Mouse (Mus musculus): ENCODE results near the gene Fbxl17. TPM values are rescaled to one million over a fixed set of nuclear protein-coding genes. Genes with fewer than 3 reads are reported as not detected.

Gene Fbxl17
- polyA plus RNA-seq, 1 experiment from 2014 or later: 3.7 TPM

DNA sequence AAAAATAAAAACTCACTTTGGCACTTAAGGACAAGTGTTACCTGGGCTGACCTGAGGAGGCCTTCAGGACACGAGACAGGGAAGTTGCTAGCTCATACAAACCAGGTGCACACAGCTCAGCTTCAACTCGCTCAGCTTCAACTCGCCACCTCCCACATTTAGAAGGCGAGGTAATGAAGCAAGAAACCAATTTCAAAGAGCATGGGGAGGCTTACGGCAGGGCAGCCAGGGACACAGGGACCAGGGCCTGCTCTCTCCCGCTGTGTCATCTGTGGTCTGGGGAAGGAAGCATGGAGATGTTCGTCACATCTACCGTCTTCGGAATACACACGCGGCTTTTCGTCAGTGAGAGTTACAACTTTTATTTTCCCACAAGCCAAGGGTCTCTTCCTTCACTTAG lies 491.9 kb downstream of the Fbxl17 start:
- 77% methylated on average over 12 of the region's 12 CpGs for WGBS
- no peaks in the 10 kb centered on the region for H3K9me3 ChIP-seq (replicated peaks)
- no peaks in the 10 kb centered on the region for H3K36me3 ChIP-seq
- H3K4me3 ChIP-seq: no peak overlapping the region
- H3K27ac ChIP-seq (replicated peaks): no peak overlapping the region; the same call in 1 of the 2 replicates
- DNase-seq (ENCODE audit: low spot score): no peak
- peaks cover 33% of the 10 kb centered on the region for H3K4me1 ChIP-seq
- no peaks in the 10 kb centered on the region for H3K27me3 ChIP-seq (ENCODE audit: low read depth, poor library complexity, severe bottlenecking)

Small RNA genes within 50 kb of the gene (microRNA-seq; reads per million reads assigned to microRNA genes)
- gene Gm24813: not detected

All from midbrain, embryonic 10.5 days (tissue).